Mouse (Mus musculus) adrenal gland, postnatal 10 days (tissue): ENCODE measurements at regions not wholly inside any gene's neighbourhood (a gene's known extent, or its start where the extent isn't known, plus 50 kb on each side); places are given as distances from the start of the nearest gene placed in this dataset.

Experiments used
- DNase-seq: peaks from one replicate; pipeline ENCODE4 v3.0.0; 2021; ENCODE audit warnings: mixed read lengths

GRCm38 (mm10) chr8:92732229-92732628 lies 58.1 kb downstream of the Irx6 start:
- DNase-seq = no peak

GRCm38 (mm10) chr8:92735646-92736045 lies 61.6 kb downstream of the Irx6 start:
- no peak for DNase-seq

GRCm38 (mm10) chr8:92738080-92738479 lies 64.0 kb downstream of the Irx6 start:
- DNase-seq = no peak

- no peak for DNase-seq
Observed at GRCm38 (mm10) chr8:92740286-92740808, 66.3 kb downstream of the Irx6 start.

DNA sequence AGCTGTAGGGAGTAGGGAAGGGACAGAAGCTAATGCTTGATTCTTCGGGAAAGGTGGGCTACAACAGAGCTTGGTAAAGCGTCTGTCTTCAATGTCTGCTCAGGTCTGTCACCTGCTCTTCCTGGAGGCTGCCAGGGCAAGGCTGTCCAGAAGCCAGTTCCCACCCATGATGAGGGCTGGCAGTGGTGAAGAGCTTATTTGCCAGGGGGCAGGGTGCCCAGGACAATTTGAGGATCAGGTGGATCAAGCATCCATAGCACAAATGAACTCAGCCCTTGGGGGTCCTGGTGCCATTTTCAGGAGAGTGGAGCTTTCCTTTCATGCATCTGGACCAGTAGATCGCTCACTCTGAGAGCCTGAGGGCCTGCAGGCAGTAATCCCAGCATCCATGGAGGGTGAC lies 67.7 kb downstream of the Irx6 start:
- DNase-seq = no peak

DNA sequence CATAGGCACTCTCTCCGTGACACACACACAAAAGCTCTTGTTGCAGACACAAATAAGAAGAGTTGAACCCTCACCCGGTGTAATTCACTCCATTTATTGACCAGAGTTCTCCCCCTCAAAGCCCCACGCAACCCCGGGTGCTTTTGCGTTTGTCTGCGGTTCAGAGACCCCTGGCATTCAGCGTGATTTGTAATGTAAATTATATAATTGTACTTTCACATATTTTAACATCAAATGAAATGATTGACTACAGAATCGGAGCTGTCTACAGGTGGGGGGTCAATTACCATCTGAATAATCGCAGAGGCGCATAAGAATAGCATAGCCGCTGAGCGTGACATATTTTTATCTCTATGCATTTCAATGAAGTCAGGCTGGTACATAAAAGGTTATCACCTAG lies 69.0 kb downstream of the Irx6 start:
- no peak for DNase-seq

- DNase-seq = no peak
Observed at GRCm38 (mm10) chr8:92747086-92747485, 73.0 kb downstream of the Irx6 start.

DNA sequence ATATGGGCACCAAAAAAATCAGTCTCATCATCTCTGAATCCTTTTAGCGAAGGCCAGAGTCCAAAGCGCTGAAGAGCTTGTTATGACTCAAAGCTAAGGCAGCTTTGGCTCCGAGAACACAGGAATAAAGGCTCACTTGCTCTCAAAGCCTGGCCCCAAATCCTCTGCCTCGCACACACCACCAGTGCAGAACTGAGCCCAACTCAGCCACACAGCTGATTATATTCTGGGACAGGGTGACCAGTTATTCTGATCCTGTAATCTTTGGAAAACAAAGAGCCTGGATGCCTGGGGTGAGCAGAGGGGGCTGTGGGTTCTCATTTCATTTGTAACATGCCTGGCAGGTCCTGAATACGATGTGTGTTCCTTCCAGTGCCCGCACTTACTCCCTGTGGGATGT lies 73.9 kb downstream of the Irx6 start:
- DNase-seq = no peak

- no peak for DNase-seq
Observed at GRCm38 (mm10) chr8:92759848-92760247, 67.2 kb upstream of the Mmp2 start.

GRCm38 (mm10) chr8:92760933-92761332 lies 66.2 kb upstream of the Mmp2 start:
- no peak for DNase-seq

DNA sequence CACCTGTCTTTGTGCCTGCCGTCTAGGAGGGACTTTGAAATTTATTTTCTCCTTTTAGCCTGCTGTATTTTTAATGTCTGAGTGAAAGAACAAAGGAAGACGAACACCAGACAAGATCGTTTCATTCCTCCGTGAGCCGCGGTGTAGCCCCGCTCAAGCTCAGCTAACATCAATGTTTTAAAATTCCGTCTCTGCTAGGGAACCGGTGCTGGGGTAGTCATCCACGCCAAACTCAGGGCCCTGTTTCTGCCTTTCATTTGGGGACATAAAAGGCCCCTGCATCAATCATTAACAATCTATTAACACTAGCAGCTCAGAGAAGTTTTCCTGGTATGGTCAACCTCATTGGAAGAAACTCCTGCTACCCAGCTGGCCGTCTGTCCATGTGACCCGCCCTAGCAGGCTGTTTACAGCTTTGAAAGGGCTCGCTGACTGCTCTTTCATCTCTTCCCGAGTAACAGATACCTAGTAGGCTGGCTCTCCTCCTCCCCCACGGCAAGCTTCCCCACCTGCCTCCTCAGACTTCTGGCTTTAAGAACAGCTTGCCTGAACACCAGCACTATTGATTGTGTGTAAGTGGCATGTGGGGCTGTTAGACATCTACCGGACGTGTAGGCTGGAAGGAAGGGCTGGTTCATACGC lies 65.0 kb upstream of the Mmp2 start:
- DNase-seq = no peak

DNA sequence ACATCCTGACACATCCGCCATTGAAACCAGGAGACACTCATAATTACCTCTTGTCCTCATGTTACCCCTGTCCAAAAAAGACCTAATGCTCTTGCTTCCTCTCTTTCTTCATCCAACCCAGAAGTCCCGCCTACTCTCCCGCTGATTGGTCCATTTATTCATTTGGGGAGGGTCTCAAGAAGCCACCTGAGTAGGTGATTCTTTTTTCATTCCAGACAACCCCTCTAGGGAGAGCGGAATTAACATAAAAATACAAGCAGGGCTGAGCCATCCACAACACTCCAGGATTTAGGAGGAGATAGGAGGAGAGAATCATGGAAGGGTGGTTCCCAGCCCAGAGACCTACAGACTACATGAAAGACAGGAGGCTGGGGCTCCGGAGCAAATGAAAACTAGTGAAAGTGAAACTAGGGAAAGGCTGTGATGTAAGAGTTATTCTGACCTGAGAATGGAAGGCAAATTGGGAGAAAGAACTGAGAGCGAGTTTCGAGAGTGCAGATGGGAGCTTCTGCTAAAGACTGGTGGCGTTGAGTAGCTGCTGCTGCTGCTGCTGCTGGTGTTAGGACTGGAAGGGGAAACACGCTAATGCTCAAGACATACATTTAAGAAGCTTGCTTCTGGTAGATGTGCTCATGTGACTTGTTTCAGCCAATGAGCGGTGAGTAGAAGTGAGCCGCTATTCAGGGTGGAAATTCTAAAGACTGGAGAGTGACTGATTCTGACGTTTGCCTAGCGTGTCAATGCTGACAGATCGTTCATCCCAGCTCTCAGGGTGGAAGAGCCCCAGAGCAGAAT lies 55.0 kb upstream of the Mmp2 start:
- peak; percentile 18 for DNase-seq

GRCm38 (mm10) chr8:92772826-92773225 lies 54.3 kb upstream of the Mmp2 start:
- no peak for DNase-seq

DNA sequence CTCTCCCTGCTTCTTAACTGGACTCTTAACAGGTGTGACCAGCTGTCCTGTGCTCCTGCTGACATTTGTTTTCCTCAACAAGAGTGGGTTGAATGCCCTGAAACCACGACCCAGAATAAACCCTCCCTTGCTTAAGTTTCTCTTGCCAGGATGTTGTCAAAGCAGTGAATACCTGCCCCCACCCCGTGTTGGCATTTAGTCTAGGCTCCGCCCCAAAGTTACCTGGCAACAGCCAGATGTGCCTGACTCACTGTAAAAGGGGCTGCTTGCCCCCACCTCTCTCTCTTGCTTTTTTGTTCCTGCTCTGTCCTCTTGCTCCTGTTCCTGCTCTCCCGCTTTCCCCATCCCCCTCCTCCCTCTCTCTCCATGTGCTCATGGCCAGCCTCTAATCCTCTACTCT lies 51.9 kb upstream of the Mmp2 start:
- DNase-seq = no peak

GRCm38 (mm10) chr8:92777106-92777505 lies 50.0 kb upstream of the Mmp2 start:
- DNase-seq = no peak
